Mouse (Mus musculus) limb, embryonic 11.5 days (tissue): Measurements from ENCODE around the gene Ntn5. TPM values are rescaled to one million over a fixed set of nuclear protein-coding genes. Genes with fewer than 3 reads are reported as not detected.

Experiments used
- ATAC-seq: fragments of 200-750 bp; cut with Nextera tagmentation; 2 replicates; pipeline ENCODE4 v1.8.0; 2017; ENCODE audit warnings: low read depth; ENCODE audit not compliant: insufficient number of reproducible peaks, low FRiP score, low TSS enrichment
- DNase-seq: peaks from one replicate; pipeline ENCODE4 v3.0.0-alpha.2; 2015; ENCODE audit warnings: low spot score
- H3K27ac ChIP-seq: fragments of 300-500 bp; sonication (generic); replicated peaks from 2 replicates; pipeline ENCODE4 v1.5.1; 2014; ENCODE audit warnings: low read depth, mild to moderate bottlenecking, low read length
- H3K27me3 ChIP-seq: fragments of 300-500 bp; sonication (generic); 2 replicates; pipeline ENCODE4 v1.6.1; 2014; ENCODE audit warnings: mild to moderate bottlenecking, low read length, mixed read lengths; ENCODE audit not compliant: control insufficient read depth, insufficient read depth
- H3K36me3 ChIP-seq: fragments of 300-500 bp; sonication (generic); 2 replicates; pipeline ENCODE4 v1.6.1; 2014; ENCODE audit warnings: mild to moderate bottlenecking, low read length, moderate library complexity, mixed read lengths; ENCODE audit not compliant: control insufficient read depth, insufficient read depth
- H3K4me1 ChIP-seq: fragments of 300-500 bp; sonication (generic); 2 replicates; pipeline ENCODE4 v1.6.1; 2014; ENCODE audit warnings: low read length, mixed read lengths; ENCODE audit not compliant: control insufficient read depth, insufficient read depth
- H3K4me2 ChIP-seq: fragments of 300-500 bp; sonication (generic); 2 replicates; pipeline ENCODE4 v1.6.1; 2014; ENCODE audit warnings: low read depth, mild to moderate bottlenecking, moderate library complexity; ENCODE audit not compliant: severe bottlenecking
- H3K4me3 ChIP-seq: fragments of 300-500 bp; sonication (generic); 2 replicates; pipeline ENCODE4 v1.5.1; 2014; ENCODE audit warnings: low read depth, low read length
- H3K9ac ChIP-seq: fragments of 300-500 bp; sonication (generic); 2 replicates; pipeline ENCODE4 v1.6.1; 2014; ENCODE audit warnings: mild to moderate bottlenecking, low read length
- H3K9me3 ChIP-seq: fragments of 300-500 bp; sonication (generic); 2 replicates; pipeline ENCODE4 v1.6.1; 2016; ENCODE audit warnings: low read length; ENCODE audit not compliant: control insufficient read depth
- WGBS: fragments of 180-500 bp; shearing (Covaris S2); extraction: QIAGEN DNeasy Blood & Tissue Kit; methylation state at CpG from one replicate; pipeline ENCODE4 v1.1.7; 2014; 5-methylcytosine and 5-hydroxymethylcytosine counted together
- polyA plus RNA-seq: library from polyadenylated mRNA; unstranded; fragments of >200 nt; fragmentation: Nextera tagmentation; extraction: Ambion mirVana; gene quantifications from 2 replicates; pipeline ENCODE4 v1.2.1, GENCODE M21; 2014

Gene Ntn5
- polyA plus RNA-seq, 1 experiment from 2014 or later = 0.24 TPM

DNA sequence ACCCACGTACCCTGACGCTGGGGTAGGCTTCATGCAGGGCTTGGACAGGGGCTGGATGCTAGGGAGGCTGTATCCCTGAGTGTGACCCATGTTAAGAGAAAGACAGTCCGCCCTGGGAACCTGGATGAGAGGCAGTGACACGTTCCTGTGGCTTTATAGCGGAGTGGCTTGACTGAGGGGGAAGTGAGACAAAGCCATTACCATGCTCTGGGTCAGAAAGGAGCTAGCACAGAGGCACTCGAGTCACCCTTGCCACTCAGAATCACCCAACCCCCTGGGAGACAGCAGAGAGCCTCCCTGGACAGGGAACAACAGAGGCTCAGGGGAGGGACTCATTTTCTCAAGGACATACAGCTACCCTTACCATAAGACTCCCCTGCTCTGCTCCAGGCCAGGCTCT, 5.3 kb downstream of the Ntn5 start:
- H3K9ac ChIP-seq = no peak overlapping the region
- H3K9me3 ChIP-seq = no peaks in the 10 kb centered on the region
- H3K27ac ChIP-seq = no peak overlapping the region
- no peaks in the 10 kb centered on the region for H3K27me3 ChIP-seq
- peaks cover 5% of the 10 kb centered on the region for H3K4me1 ChIP-seq
- H3K4me3 ChIP-seq = no peak overlapping the region
- no peaks in the 10 kb centered on the region for H3K36me3 ChIP-seq
- 56% methylated on average over 6 of the region's 6 CpGs for WGBS
- no peak overlapping the region for H3K4me2 ChIP-seq
- ATAC-seq (no peak), DNase-seq (no peak)

DNA sequence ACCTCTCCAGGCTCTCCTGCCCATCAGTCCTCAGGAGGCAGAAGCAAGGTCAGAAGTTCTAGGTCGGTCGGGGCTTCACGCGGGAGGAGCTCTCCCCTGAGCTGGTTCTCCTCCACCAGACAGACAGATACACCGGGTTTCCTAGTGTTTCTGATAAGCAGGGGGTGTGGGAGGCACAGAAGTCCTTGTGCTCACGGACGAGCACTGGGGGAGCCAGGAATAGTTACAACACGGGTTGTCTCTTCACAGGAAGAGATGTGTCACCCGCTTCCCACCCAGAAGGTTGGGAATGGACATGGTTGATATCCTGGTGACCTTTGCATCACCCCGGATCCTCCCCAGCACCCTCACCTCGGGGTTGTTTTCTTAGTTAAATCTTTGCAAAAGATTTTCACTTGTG, 6.0 kb downstream of the Ntn5 start:
- DNase-seq = no peak
- Histone ChIP-seq H3K4me2 (no peak overlapping the region), H3K4me1 (peaks cover 5% of the 10 kb centered on the region), H3K4me3 (no peak overlapping the region), H3K27ac (no peak overlapping the region), H3K27me3 (no peaks in the 10 kb centered on the region), H3K9me3 (no peaks in the 10 kb centered on the region), H3K36me3 (no peaks in the 10 kb centered on the region), H3K9ac (no peak overlapping the region)
- ATAC-seq = no peak
- WGBS = 78% methylated on average over 11 of the region's 11 CpGs

GRCm38 (mm10) chr7:45692364-45692763, 8.5 kb downstream of the Ntn5 start:
- Histone ChIP-seq H3K4me1 (no peaks in the 10 kb centered on the region), H3K9me3 (no peaks in the 10 kb centered on the region), H3K4me2 (no peak overlapping the region), H3K4me3 (no peak overlapping the region), H3K36me3 (no peaks in the 10 kb centered on the region), H3K27me3 (no peaks in the 10 kb centered on the region), H3K9ac (no peak overlapping the region), H3K27ac (no peak overlapping the region)
- ATAC-seq (no peak), DNase-seq (no peak)
- WGBS = 77% methylated on average over 2 of the region's 2 CpGs

DNA sequence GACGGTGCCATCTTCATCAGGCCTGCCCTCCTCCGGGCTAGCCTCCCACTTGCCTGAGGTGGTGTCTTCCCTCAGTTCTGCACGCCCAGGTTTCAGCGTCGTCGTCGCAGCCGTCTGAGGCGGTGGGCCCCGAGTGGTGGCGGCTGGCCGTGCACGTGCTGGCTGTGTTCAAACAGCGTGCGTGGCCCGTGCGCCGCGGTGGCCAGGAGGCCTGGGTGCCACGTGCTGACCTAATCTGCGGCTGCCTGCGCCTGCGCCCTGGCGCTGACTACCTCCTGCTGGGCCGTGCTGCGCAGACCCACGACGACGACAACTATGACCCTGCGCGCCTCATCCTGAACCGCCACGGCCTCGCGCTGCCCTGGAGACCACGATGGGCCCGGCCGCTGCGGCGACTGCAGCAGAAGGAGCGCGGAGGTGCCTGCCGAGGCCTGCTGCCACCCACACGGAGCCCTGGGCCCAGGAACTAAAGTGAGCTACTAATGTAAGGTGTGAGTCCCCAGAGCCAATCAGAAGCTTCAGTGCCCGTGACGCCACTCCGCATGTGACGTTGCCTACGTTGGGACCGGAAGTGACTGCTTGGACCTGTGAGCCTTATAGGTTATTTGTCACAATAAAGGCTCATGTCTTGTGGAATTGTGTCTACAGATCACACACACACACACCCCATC, 10.2 kb downstream of the Ntn5 start, which contains the start of gene Sec1:
Gene Sec1, minus strand, starts transcription at position 482 of the 671 bp plus-strand sequence.
- WGBS = 88% methylated on average over 50 of the region's 50 CpGs
- peaks cover 9% of the 10 kb centered on the region for H3K27me3 ChIP-seq
- no peak within 1 kb of the TSS for H3K9ac ChIP-seq
- no peaks in the 10 kb centered on the region for H3K36me3 ChIP-seq
- DNase-seq (no peak), ATAC-seq (no peak)
- no peak within 1 kb of the TSS for H3K4me2 ChIP-seq
- no peaks in the 10 kb centered on the region for H3K4me1 ChIP-seq
- no peaks in the 10 kb centered on the region for H3K9me3 ChIP-seq
- H3K27ac ChIP-seq = no peak within 1 kb of the TSS; the same call in 1 of the 2 replicates
- H3K4me3 ChIP-seq = no peak within 1 kb of the TSS

DNA sequence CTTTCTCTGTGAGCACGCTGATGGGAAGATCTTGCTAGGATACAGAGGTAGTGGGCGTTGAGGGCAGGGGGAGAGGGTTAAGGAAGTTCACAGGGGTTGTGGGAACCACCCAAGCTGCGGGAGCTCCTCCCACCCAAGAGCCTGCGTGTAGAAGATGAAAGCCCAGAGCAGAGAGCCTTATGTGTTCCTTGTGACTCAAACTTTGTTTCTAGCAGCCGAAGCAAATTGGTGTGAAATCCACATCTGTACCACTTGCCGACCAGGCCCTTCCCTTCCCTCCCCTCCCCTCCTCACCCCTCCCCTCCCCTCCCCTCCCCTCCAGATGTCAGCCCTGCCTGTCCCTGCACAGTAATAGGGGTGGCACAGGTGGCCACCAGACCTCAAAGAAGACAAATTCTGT, 11.3 kb downstream of the Ntn5 start:
- ATAC-seq = 0 out of 2 replicates have a peak, but pooled peaks have one; percentile 14
- peak; percentile 43 for DNase-seq
- no peaks in the 10 kb centered on the region for H3K9me3 ChIP-seq
- peaks cover 2% of the 10 kb centered on the region; the same call in 1 of the 2 replicates for H3K4me1 ChIP-seq
- H3K27me3 ChIP-seq = peaks cover 19% of the 10 kb centered on the region
- WGBS = 6% methylated on average over 6 of the region's 6 CpGs
- H3K4me2 ChIP-seq = no peak overlapping the region
- H3K27ac ChIP-seq = no peak overlapping the region; the same call in 1 of the 2 replicates
- no peak overlapping the region for H3K9ac ChIP-seq
- H3K4me3 ChIP-seq = no peak overlapping the region
- H3K36me3 ChIP-seq = no peaks in the 10 kb centered on the region

- H3K9me3 ChIP-seq = no peaks in the 10 kb centered on the region
- peaks cover 25% of the 10 kb centered on the region for H3K27me3 ChIP-seq
- H3K36me3 ChIP-seq = no peaks in the 10 kb centered on the region
- H3K4me3 ChIP-seq = no peak overlapping the region
- no peak for ATAC-seq
- H3K4me1 ChIP-seq = peaks cover 9% of the 10 kb centered on the region; the same call in 1 of the 2 replicates
- WGBS = 89% methylated on average over 7 of the region's 7 CpGs
- H3K27ac ChIP-seq = no peak overlapping the region
- H3K9ac ChIP-seq = no peak overlapping the region
- no peak for DNase-seq
- no peak overlapping the region for H3K4me2 ChIP-seq
Observed at GRCm38 (mm10) chr7:45697894-45698293, 14.1 kb downstream of the Ntn5 start.

- peaks cover 25% of the 10 kb centered on the region for H3K27me3 ChIP-seq
- no peak within 1 kb of the TSS for H3K27ac ChIP-seq
- WGBS = 2% methylated on average over 36 of the region's 36 CpGs
- H3K9ac ChIP-seq = peak within 1 kb of the TSS; percentile 46
- H3K36me3 ChIP-seq = no peaks in the 10 kb centered on the region
- ATAC-seq (no peak), DNase-seq (peak; percentile 48)
- H3K4me2 ChIP-seq = peak within 1 kb of the TSS; percentile 65
- peak within 1 kb of the TSS; percentile 30 for H3K4me3 ChIP-seq
- H3K4me1 ChIP-seq = peaks cover 14% of the 10 kb centered on the region
- no peaks in the 10 kb centered on the region for H3K9me3 ChIP-seq
Observed at GRCm38 (mm10) chr7:45699523-45700141, 15.8 kb downstream of the Ntn5 start, which contains the start of gene Car11. Car11 (plus strand) TSS chr7:45699843.

- DNase-seq (peak; percentile 82), ATAC-seq (no peak)
- Histone ChIP-seq H3K4me1 (peaks cover 17% of the 10 kb centered on the region), H3K9me3 (no peaks in the 10 kb centered on the region), H3K27ac (no peak overlapping the region), H3K27me3 (peaks cover 25% of the 10 kb centered on the region), H3K36me3 (no peaks in the 10 kb centered on the region), H3K4me2 (peak overlapping the region; percentile 65), H3K9ac (peak overlapping the region; percentile 56), H3K4me3 (peak overlapping the region; percentile 30)
- WGBS = under 1% methylated on average over 20 of the region's 20 CpGs
Observed at GRCm38 (mm10) chr7:45700301-45701015, 16.6 kb downstream of the Ntn5 start.
